Mouse (Mus musculus) cerebellum, adult 2 months (tissue): ENCODE measurements around the gene Rdh13.

Experiments used
- CTCF ChIP-seq: fragments of 200-500 bp; IDR thresholded peaks from 2 replicates; pipeline ENCODE4 v1.5.1; 2011; ENCODE audit warnings: low read depth, mild to moderate bottlenecking, control low read depth, low read length, moderate library complexity, borderline replicate concordance; ENCODE audit not compliant: insufficient read depth
- POLR2A ChIP-seq: fragments of 200-500 bp; IDR thresholded peaks from 2 replicates; pipeline ENCODE4 v1.6.1; 2011; ENCODE audit warnings: low read length, control low read depth, borderline replicate concordance; ENCODE audit not compliant: insufficient read depth

GRCm38 (mm10) chr7:4460576-4461434, 15.4 kb upstream of the Rdh13 start, which contains the start of gene Eps8l1:
- TF ChIP-seq CTCF (no peak), POLR2A (no peak)
